Mouse (Mus musculus): ENCODE measurements at regions not wholly inside any gene's neighbourhood (a gene's known extent, or its start where the extent isn't known, plus 50 kb on each side); places are given as distances from the start of the nearest gene placed in this dataset.

DNA sequence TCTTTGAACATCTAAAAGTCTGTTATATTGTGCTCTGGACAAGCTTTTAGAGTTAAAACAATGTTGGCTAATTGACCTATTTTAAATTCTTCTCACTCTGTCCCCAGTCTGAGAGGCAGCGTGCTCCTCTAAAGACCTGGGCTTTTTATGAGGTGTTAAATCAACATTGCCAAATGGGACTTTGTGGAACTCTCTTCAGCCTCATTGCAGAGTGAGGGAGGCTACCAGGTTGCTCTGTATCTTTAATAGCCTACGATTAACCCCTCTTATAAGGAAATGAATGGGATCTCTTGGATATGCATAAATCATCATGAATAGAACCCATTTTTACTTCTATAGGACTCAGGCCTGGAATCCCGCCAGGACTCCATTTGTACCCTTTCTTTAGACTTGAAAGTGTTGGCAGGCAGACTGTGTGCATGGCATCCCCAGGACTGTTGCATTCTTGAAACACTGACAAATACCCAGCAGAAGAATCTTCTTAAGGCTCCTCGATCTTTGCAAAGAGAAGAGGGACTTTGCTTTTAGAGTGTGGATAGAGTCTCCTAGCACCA lies 2157.1 kb downstream of the 4930444P10Rik start:
- WGBS = 18% methylated on average over 4 of the region's 4 CpGs
- H3K27me3 ChIP-seq = no peaks in the 10 kb centered on the region
- peaks cover 19% of the 10 kb centered on the region for H3K4me1 ChIP-seq
- ATAC-seq = peak; percentile 90
- H3K4me3 ChIP-seq = no peak overlapping the region
- H3K27ac ChIP-seq = 0 out of 2 replicates have a peak overlapping the region, but pooled peaks have one; percentile 32
- H3K9me3 ChIP-seq (replicated peaks) = no peaks in the 10 kb centered on the region; the same call in 1 of the 2 replicates
- no peak overlapping the region for H3K9ac ChIP-seq
- H3K4me2 ChIP-seq = no peak overlapping the region
- no peaks in the 10 kb centered on the region for H3K36me3 ChIP-seq (ENCODE audit: poor library complexity, severe bottlenecking)

DNA sequence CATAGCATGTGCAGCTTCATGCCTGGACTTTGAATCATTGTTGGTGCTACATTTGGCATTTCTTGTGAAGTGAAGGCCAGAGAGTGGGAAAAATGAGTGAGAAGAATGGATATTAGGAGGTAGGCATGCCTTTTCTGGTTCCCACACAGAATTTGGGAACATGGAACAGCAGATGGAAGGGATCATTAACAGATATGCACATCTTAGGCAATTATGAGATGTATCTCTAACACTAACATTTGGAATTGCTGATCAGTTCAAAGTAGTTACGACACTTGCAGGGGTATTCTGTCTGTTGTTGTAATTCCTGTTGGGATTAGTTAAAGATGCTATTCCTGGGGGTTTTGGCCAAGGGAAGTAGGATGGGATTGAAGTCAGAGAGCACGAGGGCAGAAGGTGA lies 2164.4 kb downstream of the 4930444P10Rik start:
- no peaks in the 10 kb centered on the region for H3K27me3 ChIP-seq
- no peaks in the 10 kb centered on the region for H3K9me3 ChIP-seq (replicated peaks)
- 88% methylated on average over 2 of the region's 2 CpGs for WGBS
- no peak overlapping the region for H3K4me2 ChIP-seq
- no peak overlapping the region for H3K27ac ChIP-seq
- H3K36me3 ChIP-seq (ENCODE audit: poor library complexity, severe bottlenecking) = no peaks in the 10 kb centered on the region
- H3K4me3 ChIP-seq = no peak overlapping the region
- H3K9ac ChIP-seq = no peak overlapping the region
- ATAC-seq = no peak
- no peaks in the 10 kb centered on the region for H3K4me1 ChIP-seq

DNA sequence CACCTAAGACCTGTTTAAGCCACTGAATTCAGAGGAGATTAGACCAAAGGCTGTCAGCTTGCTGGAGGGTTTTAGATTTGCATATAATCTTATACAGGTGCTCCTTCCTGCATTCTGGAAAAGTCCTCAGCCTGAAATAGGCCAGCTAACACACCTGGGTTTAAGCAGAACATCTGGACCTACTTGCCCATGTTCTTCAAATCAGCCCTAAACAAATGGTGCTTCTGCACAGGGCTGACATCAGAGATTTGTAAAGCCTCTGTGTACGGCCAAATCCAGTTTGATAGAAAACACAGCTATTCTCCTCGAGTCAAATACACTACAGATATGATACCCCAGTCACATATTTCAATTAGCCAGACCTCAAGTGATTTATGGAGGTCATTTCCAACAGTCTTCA lies 2165.2 kb downstream of the 4930444P10Rik start:
- Histone ChIP-seq H3K9me3 (replicated peaks) (no peaks in the 10 kb centered on the region), H3K27me3 (no peaks in the 10 kb centered on the region), H3K9ac (no peak overlapping the region), H3K27ac (no peak overlapping the region), H3K36me3 (ENCODE audit: poor library complexity, severe bottlenecking) (no peaks in the 10 kb centered on the region), H3K4me1 (no peaks in the 10 kb centered on the region), H3K4me2 (no peak overlapping the region), H3K4me3 (no peak overlapping the region)
- WGBS = 78% methylated on average over 2 of the region's 2 CpGs
- no peak for ATAC-seq

DNA sequence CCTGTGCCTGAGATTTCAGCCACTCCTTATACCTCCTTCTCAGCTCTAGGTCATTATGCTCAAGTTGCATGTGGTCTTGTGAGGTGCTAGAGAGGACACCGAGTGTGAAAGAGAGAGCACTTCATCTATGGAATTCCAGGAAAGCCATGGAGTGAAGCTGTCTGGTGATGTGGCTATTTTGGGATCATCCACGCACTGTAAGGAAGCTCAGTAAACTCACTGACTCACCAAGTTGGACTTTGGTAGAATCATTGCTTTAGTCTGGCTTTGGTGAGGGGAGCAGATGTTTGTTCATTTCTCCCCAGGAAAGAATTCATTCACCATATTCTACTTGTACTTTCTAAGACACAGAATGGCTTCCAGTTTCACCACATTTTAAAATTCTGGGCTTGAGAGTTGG lies 2167.1 kb downstream of the 4930444P10Rik start:
- peaks cover 11% of the 10 kb centered on the region for H3K9me3 ChIP-seq (replicated peaks)
- no peaks in the 10 kb centered on the region for H3K36me3 ChIP-seq (ENCODE audit: poor library complexity, severe bottlenecking)
- H3K4me1 ChIP-seq = no peaks in the 10 kb centered on the region
- ATAC-seq = no peak
- H3K27ac ChIP-seq = no peak overlapping the region
- 90% methylated on average over 2 of the region's 2 CpGs for WGBS
- no peaks in the 10 kb centered on the region for H3K27me3 ChIP-seq
- H3K4me3 ChIP-seq = no peak overlapping the region
- no peak overlapping the region for H3K9ac ChIP-seq
- H3K4me2 ChIP-seq = no peak overlapping the region

DNA sequence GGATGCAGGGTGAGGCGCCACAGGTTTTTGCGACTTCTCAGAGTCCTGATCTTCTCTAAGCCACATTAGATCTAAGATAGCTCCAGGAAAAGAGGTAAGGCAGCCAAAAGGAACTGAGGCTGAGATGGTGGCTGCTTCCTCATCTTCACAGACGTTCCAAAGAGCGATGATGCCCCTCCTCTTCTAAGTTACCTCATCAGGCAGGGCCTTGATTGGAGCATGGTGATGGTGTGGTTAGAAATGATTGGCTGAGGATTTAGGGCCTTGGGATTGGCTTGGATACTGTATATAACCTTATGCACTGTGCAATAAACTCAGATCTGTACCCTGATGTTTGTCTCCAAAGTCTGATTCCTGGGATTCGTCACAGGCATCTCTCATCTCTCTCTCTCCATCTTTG lies 2177.9 kb downstream of the 4930444P10Rik start:
- no peak for ATAC-seq

DNA sequence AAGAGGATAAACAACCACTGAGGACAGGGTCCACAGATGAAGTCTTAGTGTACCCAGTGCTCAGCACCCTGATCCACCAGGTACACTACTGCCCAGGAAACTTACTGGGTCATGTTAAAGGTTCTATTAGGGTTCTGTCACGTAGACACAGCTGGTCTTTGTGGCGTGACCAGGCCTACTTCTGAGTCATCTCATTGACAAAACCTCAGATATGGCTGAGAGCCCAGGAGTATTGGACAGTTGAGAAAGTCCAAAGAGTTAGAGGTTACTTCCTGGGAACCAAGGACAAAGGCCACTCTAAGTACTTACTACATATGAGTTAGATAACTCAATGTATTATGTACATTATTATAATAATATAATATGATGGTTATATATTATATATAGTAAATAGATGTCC lies 2214.0 kb downstream of the 4930444P10Rik start:
- Histone ChIP-seq H3K9ac (no peak overlapping the region), H3K27me3 (no peaks in the 10 kb centered on the region), H3K27ac (no peak overlapping the region), H3K4me2 (no peak overlapping the region), H3K9me3 (replicated peaks) (no peaks in the 10 kb centered on the region), H3K4me3 (no peak overlapping the region), H3K36me3 (ENCODE audit: poor library complexity, severe bottlenecking) (no peaks in the 10 kb centered on the region), H3K4me1 (no peaks in the 10 kb centered on the region)
- ATAC-seq = no peak
- 95% methylated on average over 2 of the region's 2 CpGs for WGBS

More for the DNA sequence above, 2177.9 kb downstream of the 4930444P10Rik start:
- no peak overlapping the region for H3K4me3 ChIP-seq
- H3K27ac ChIP-seq = no peak overlapping the region
- no peaks in the 10 kb centered on the region for H3K27me3 ChIP-seq
- no peak overlapping the region for H3K4me2 ChIP-seq
- H3K4me1 ChIP-seq = no peaks in the 10 kb centered on the region
- H3K9ac ChIP-seq = no peak overlapping the region
- WGBS = 93% methylated on average over 5 of the region's 5 CpGs
- no peaks in the 10 kb centered on the region for H3K9me3 ChIP-seq (replicated peaks)
- no peaks in the 10 kb centered on the region for H3K36me3 ChIP-seq (ENCODE audit: poor library complexity, severe bottlenecking)

DNA sequence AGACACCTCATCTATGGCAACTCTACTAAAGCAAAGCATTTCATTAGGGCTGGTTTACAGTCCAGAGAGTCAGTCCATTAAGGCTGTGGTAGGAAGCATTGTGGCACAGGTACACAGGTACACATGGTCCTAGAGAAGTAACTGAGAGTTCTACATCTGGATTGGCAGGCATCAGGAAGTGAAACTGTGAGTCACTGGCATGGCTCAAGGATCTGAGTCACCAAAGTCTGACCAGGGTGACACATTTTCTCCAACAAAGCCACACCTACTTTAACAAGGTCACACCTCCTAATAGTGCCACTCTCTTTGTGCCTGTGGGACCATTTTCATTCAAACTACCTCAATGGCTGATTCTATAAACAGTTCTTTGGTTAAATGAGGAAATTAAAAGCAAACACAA lies 2219.2 kb downstream of the 4930444P10Rik start:
- Histone ChIP-seq H3K4me3 (no peak overlapping the region), H3K4me2 (no peak overlapping the region), H3K4me1 (no peaks in the 10 kb centered on the region), H3K9me3 (replicated peaks) (no peaks in the 10 kb centered on the region), H3K27me3 (no peaks in the 10 kb centered on the region), H3K27ac (no peak overlapping the region), H3K9ac (no peak overlapping the region), H3K36me3 (ENCODE audit: poor library complexity, severe bottlenecking) (no peaks in the 10 kb centered on the region)
- no peak for ATAC-seq

DNA sequence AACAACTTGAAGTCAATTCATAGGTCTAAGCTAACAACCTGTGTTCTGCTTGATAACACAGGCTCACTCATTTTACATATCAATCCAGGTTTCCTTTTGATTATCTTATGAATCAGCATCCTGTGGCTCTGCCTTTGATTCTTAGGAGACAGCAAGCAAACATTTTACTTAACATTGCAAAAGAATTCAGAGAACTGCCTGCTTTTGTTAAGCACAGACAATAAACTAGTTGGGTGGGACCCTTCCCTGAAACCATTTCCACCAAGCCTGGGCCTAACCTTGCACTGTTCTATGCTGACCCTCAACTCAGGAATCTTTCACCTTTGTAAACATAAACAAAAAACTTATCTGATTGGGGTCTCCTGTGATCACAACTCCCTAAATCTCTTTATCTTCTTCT lies 2220.6 kb downstream of the 4930444P10Rik start:
- H3K27me3 ChIP-seq = no peaks in the 10 kb centered on the region
- H3K27ac ChIP-seq = no peak overlapping the region
- H3K36me3 ChIP-seq (ENCODE audit: poor library complexity, severe bottlenecking) = no peaks in the 10 kb centered on the region
- no peaks in the 10 kb centered on the region for H3K9me3 ChIP-seq (replicated peaks)
- H3K4me3 ChIP-seq = no peak overlapping the region
- H3K4me1 ChIP-seq = no peaks in the 10 kb centered on the region
- no peak overlapping the region for H3K4me2 ChIP-seq
- no peak overlapping the region for H3K9ac ChIP-seq
- no peak for ATAC-seq

DNA sequence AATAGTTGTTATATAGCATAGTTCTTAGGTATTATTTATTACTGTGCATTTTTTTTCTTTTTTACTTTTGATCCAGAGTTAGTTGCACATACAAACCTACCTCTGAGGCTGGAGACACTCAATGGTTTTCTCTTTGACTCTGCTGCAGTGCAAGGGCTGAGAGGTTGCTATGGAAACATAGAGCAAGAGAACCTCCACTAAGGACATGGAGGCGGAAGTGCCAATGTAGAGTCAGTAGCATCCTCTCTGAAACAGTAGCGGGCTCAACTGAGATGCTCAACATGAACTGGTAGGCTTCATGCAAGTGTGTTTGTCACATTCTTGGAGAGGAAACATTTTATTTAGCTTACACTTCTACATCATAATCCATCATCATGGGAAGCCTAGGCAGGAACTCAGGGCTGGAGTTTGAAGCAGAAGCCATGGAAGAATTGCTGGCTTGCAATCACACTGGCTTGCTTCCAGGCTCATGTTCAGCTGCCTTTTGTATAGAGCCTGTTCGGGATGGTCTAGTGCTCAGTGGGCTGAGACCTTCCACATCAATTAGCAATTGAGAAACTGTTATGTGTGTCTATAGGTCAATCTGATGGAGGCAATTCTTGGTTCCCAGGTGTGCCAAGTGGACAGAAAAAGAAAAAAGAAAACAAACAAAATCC lies 2222.4 kb downstream of the 4930444P10Rik start:
- no peak overlapping the region for H3K4me3 ChIP-seq
- H3K9ac ChIP-seq = no peak overlapping the region
- ATAC-seq = 0 out of 2 replicates have a peak, but pooled peaks have one; percentile 53
- 67% methylated on average over 3 of the region's 3 CpGs for WGBS
- no peak overlapping the region for H3K27ac ChIP-seq
- no peaks in the 10 kb centered on the region for H3K36me3 ChIP-seq (ENCODE audit: poor library complexity, severe bottlenecking)
- H3K27me3 ChIP-seq = no peaks in the 10 kb centered on the region
- H3K4me1 ChIP-seq = no peaks in the 10 kb centered on the region
- no peaks in the 10 kb centered on the region for H3K9me3 ChIP-seq (replicated peaks)
- no peak overlapping the region for H3K4me2 ChIP-seq

DNA sequence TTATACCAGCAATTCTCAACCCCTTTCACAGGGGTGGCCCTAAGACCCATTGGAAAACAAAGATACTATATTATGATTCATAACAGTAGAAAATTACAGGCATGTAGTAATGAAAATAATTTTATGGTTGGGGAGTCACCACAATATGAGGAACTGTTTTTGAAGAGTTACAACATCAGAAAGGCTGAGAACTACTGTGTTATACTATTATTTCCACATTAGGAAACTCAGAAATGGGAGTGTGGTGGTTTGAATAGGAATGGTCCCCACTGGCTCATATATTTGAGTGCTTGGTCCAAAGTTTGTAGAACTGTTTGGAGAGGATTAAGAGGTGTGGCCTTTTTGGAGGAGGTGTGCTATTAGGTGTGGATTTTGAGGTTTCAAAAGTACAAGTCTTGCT lies 2227.4 kb downstream of the 4930444P10Rik start:
- Histone ChIP-seq H3K4me1 (peaks cover 9% of the 10 kb centered on the region), H3K4me2 (no peak overlapping the region), H3K4me3 (no peak overlapping the region), H3K9me3 (replicated peaks) (no peaks in the 10 kb centered on the region), H3K27ac (no peak overlapping the region), H3K9ac (no peak overlapping the region), H3K36me3 (ENCODE audit: poor library complexity, severe bottlenecking) (no peaks in the 10 kb centered on the region), H3K27me3 (peaks cover 18% of the 10 kb centered on the region; the same call in 1 of the 2 replicates)
- no peak for ATAC-seq

DNA sequence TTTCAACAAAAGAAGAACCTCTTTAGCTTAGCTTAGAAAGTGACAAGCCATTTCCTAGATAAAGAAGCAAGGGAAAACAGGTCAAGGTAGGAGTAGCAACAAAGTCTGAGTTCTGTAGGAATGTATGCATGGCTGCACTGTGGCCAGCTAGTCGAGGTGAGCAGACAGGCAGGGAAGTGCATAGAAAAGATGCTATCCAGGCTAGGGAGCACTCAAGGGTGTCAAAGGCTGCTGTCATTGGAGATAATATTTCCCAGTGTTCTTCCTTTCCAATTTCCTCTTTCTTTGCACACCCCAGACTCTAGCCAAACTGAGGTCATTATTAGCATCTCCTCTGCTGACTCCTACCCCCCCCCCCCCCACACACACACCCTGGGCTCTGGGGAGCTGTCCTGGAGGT lies 2229.4 kb downstream of the 4930444P10Rik start:
- peaks cover 24% of the 10 kb centered on the region for H3K27me3 ChIP-seq
- ATAC-seq = no peak
- H3K4me2 ChIP-seq = no peak overlapping the region
- 54% methylated on average over 1 of the region's 1 CpGs for WGBS
- no peak overlapping the region for H3K27ac ChIP-seq
- H3K4me3 ChIP-seq = no peak overlapping the region
- no peaks in the 10 kb centered on the region for H3K9me3 ChIP-seq (replicated peaks)
- H3K36me3 ChIP-seq (ENCODE audit: poor library complexity, severe bottlenecking) = no peaks in the 10 kb centered on the region
- H3K4me1 ChIP-seq = peaks cover 23% of the 10 kb centered on the region
- H3K9ac ChIP-seq = no peak overlapping the region

DNA sequence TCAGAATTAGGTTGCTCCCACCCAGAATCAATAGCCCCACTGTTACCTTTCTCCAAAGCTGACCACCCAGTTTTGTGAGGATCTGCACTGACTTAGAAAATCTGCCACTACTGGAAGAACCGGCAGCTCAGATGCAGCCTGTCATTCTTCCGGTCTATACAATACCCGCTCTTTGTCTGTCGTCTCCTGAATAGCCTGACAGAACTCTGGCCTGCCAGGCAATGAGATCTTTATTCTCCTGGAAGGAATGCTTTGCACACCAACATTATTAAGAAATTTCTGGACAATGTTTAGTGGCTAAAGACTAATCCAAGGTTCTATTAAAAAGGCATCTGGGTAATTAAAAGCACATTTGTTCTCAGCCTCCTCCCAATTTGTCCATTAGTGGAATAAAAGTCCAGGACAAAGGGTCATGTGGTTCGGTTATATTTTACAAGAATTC lies 2232.0 kb downstream of the 4930444P10Rik start:
- no peak overlapping the region for H3K9ac ChIP-seq
- H3K27ac ChIP-seq = no peak overlapping the region
- no peaks in the 10 kb centered on the region for H3K9me3 ChIP-seq (replicated peaks)
- no peak overlapping the region for H3K4me2 ChIP-seq
- H3K27me3 ChIP-seq = peaks cover 31% of the 10 kb centered on the region
- H3K4me1 ChIP-seq = peaks cover 25% of the 10 kb centered on the region
- WGBS = 3% methylated on average over 5 of the region's 5 CpGs
- no peak overlapping the region for H3K4me3 ChIP-seq
- ATAC-seq = peak; percentile 76
- H3K36me3 ChIP-seq (ENCODE audit: poor library complexity, severe bottlenecking) = no peaks in the 10 kb centered on the region

DNA sequence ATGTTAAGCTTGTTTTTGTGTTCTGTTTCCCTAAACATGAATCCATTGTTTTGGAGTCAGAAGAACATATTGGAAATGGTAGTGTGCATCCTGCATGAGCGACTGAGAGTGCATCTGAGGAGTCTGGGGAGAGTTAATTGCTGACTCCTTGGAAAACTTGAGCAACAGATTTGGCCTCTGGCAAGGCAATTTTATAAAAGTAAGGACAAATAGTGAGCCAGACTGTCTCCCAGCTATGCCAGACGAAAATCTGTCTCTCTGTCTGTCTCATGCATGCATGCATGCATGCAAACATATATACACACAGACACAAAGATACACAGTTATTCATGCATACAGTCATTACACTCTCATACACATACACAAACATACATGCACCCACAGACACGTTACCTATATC lies 2232.7 kb downstream of the 4930444P10Rik start:
- ATAC-seq = peak; percentile 36; the same call in 1 of the 2 replicates
- Histone ChIP-seq H3K9ac (no peak overlapping the region), H3K4me3 (no peak overlapping the region), H3K27me3 (peaks cover 31% of the 10 kb centered on the region), H3K4me2 (no peak overlapping the region), H3K9me3 (replicated peaks) (no peaks in the 10 kb centered on the region), H3K36me3 (ENCODE audit: poor library complexity, severe bottlenecking) (no peaks in the 10 kb centered on the region), H3K4me1 (peaks cover 25% of the 10 kb centered on the region), H3K27ac (no peak overlapping the region)
- 30% methylated on average over 3 of the region's 3 CpGs for WGBS

All from forebrain, embryonic 13.5 days (tissue).